Mouse (Mus musculus): Measurements from ENCODE around the gene Bahcc1. TPM values are rescaled to one million over a fixed set of nuclear protein-coding genes. Genes with fewer than 3 reads are reported as not detected.
A peak's percentile ranks its signal among the peaks of the same experiment; 100 is the strongest.

Gene Bahcc1
- polyA plus RNA-seq, 1 experiment from 2014 or later, result 2.2 TPM

DNA sequence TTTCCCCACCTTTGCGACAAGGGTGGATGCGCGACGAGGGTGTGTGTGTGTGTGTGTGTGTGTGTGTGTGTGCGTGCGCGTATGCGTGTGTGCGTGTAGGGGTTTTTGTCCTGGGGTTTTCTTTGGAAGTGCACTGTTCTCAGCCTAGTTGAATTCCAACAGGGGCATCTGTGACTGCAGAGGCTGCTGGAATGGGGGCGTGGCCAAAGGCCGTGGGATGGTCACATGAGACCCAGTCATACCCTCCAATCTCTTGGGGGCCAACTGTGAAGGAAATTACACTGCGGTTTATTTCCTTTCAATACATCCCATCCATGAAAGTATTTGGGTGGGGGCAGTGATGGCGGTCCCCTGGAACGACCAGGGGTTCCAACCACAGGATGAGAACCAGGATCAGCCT lies 57.5 kb downstream of the Bahcc1 start:
- no peak overlapping the region for H3K27ac ChIP-seq
- WGBS (ENCODE audit: missing documents), result 94% methylated on average over 14 of the region's 14 CpGs
- H3K36me3 ChIP-seq (ENCODE audit: inconsistent target), result no peaks in the 10 kb centered on the region
- no peaks in the 10 kb centered on the region for H3K79me2 ChIP-seq (ENCODE audit: inconsistent target)
- H3K4me3 ChIP-seq (ENCODE audit: inconsistent target), result no peak overlapping the region

DNA sequence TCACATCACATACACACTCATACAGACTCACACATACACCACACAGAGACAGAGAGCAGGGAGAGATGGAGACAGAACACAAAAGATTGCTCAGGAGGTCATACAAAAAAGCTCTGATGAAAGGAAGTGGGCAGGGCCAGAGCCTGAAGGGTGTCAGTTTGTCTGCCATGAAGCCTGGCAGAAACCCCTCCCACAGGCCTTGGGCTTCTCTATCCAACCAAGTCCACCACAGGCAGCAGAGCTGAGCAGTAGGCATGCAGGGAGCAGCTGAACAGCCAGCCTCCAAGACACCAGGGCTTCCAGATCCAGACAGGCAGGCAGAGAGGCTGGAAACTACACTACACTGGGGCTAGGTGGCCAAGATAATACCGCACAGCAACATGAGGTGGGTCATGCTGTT lies 61.0 kb downstream of the Bahcc1 start:
- no peaks in the 10 kb centered on the region for H3K36me3 ChIP-seq (ENCODE audit: inconsistent target)
- 81% methylated on average over 1 of the region's 1 CpGs for WGBS (ENCODE audit: missing documents)
- H3K4me3 ChIP-seq (ENCODE audit: inconsistent target), result no peak overlapping the region
- H3K27ac ChIP-seq, result no peak overlapping the region
- H3K79me2 ChIP-seq (ENCODE audit: inconsistent target), result no peaks in the 10 kb centered on the region

DNA sequence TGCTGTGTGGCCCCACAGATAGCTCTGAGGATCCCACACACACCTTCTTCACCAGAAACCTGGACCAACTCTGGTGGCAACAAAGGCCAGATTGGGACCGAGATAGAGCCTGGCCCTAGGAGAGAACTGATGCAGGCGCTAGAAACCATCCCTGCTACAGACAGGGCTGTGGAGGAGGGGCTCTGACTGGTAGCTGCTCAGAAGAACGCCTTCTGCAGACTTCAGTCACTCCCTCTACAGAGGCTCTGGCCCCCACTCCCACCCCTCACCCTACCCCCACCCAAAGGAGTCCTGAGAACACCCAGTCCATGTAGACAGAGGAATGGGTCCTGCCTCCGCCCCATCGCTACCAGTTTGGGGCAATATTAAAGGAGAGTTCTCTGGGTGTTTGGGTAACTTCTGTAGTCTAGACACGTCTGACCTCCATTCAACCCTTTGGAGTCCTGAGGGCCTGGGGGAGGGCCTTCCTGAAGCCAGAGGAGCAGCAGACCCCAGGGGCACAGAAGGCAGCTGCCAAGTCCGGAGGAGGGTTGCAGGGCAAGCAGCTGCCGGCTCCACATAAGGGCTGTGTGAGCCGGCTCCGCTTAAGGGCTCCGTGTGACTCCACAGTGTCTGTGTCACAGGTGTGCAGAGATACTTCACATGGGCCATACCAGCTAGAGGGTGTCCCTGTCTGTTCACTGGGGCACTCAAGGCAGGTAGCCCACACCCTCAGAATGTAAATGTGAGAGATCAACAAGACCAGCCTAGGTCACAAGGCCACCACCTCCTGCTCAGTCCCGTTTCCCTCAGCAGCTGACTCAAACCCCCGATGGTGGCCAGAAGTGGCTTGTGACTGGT lies 63.8 kb downstream of the Bahcc1 start:
- 82% methylated on average over 12 of the region's 13 CpGs for WGBS (ENCODE audit: missing documents)
- Histone ChIP-seq H3K27ac (no peak overlapping the region), H3K79me2 (ENCODE audit: inconsistent target) (no peaks in the 10 kb centered on the region), H3K4me3 (ENCODE audit: inconsistent target) (no peak overlapping the region), H3K36me3 (ENCODE audit: inconsistent target) (no peaks in the 10 kb centered on the region)

DNA sequence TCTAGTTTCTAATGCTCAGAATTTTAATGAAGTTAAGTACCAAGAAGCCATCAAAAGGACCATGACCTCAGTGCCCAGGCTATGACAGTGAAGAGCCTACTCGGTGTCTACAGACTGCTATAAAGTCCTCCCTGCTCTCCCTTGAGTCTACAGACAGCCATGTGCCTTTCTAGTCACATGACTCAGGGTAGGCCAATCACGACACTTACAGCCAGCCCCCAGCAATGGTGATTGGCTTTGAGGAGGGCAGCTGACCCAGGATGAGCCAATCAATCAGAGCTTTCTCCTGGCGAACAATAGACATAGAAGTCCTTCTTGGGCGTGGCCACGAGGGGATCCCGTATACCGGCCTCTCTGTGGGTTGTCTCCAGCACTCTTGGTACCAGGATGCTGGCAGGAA lies 65.0 kb downstream of the Bahcc1 start:
- 90% methylated on average over 7 of the region's 7 CpGs for WGBS (ENCODE audit: missing documents)
- Histone ChIP-seq H3K27ac (no peak overlapping the region), H3K79me2 (ENCODE audit: inconsistent target) (no peaks in the 10 kb centered on the region), H3K4me3 (ENCODE audit: inconsistent target) (no peak overlapping the region), H3K36me3 (ENCODE audit: inconsistent target) (no peaks in the 10 kb centered on the region)

DNA sequence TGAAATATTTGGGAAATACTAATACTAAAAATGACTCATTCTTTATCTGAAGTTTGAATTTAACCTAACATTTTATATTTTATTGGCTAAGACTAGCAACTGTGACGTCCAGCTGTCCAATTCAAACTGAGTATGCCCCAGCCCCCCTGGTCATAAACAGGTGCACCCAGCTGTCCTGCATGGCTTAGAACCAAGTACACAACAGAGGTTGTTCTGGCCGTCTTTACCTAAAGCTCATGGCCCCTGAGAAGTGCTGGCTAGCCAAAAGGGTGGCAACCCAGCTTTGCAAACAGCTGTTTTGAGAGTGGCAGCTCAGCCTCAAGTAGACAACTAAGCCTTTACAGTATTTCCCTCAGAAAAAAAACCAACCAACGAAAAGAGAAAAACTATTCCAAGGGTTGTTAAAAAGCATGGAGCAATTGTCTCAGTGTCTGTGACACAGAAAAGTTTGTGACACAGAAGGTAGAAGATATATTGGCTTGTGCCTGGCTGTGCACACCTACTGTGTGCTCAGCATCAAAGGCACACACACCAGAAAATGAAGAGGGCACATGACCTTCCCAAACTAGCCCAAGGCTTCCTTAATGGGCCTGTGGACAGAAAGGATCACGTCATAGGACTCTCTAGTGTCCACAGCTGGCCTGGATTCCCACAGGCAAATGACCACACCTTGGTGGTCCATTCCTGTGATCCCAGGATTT lies 65.8 kb downstream of the Bahcc1 start:
- Histone ChIP-seq H3K4me3 (ENCODE audit: inconsistent target) (no peak overlapping the region), H3K79me2 (ENCODE audit: inconsistent target) (no peaks in the 10 kb centered on the region), H3K36me3 (ENCODE audit: inconsistent target) (no peaks in the 10 kb centered on the region), H3K27ac (no peak overlapping the region)
- WGBS (ENCODE audit: missing documents), result 90% methylated on average over 4 of the region's 4 CpGs

DNA sequence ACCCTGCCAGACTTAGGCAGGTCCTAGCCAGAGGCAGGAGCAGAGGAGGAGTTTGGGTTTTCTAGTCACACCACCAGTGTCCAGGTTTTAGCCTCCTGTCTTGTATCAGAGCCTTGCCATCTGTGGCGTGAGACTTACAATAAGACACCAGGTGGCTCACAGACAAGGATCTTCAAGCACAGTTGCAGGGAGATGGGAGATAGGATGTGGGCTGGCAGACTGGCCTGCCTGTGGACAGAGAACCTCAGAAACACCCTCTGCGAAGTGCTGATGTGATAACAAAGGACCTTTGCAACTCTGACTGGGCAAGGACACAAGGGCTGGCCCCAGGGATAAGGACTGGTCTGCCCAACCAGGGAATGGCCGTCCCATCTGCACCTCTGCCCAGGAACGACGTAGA lies 66.7 kb downstream of the Bahcc1 start:
- Histone ChIP-seq H3K27ac (no peak overlapping the region), H3K4me3 (ENCODE audit: inconsistent target) (no peak overlapping the region), H3K79me2 (ENCODE audit: inconsistent target) (no peaks in the 10 kb centered on the region), H3K36me3 (ENCODE audit: inconsistent target) (no peaks in the 10 kb centered on the region)
- WGBS (ENCODE audit: missing documents), result 39% methylated on average over 5 of the region's 5 CpGs

DNA sequence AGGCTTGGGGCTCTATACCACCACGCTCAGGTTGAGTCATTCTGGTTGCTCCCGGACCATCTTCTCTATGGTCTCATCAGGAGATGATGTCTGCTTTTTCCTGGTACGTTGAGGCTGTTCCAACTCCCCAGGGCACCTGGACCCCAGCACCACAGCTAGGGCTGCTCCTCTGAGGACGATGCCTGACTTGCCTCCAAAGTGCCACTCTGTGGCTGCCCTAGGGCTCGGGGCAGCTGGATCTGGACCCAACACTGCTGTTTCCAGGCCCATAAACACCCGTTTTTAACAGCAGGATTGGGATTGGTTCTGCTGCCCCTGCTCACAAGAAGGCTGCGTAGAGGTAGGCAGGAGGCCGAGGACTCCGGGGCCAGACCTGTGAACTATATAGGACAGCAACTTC lies 70.4 kb downstream of the Bahcc1 start:
- H3K4me3 ChIP-seq (ENCODE audit: inconsistent target), result no peak overlapping the region
- no peaks in the 10 kb centered on the region for H3K36me3 ChIP-seq (ENCODE audit: inconsistent target)
- H3K27ac ChIP-seq, result no peak overlapping the region
- WGBS (ENCODE audit: missing documents), result 91% methylated on average over 9 of the region's 9 CpGs
- no peaks in the 10 kb centered on the region for H3K79me2 ChIP-seq (ENCODE audit: inconsistent target)

DNA sequence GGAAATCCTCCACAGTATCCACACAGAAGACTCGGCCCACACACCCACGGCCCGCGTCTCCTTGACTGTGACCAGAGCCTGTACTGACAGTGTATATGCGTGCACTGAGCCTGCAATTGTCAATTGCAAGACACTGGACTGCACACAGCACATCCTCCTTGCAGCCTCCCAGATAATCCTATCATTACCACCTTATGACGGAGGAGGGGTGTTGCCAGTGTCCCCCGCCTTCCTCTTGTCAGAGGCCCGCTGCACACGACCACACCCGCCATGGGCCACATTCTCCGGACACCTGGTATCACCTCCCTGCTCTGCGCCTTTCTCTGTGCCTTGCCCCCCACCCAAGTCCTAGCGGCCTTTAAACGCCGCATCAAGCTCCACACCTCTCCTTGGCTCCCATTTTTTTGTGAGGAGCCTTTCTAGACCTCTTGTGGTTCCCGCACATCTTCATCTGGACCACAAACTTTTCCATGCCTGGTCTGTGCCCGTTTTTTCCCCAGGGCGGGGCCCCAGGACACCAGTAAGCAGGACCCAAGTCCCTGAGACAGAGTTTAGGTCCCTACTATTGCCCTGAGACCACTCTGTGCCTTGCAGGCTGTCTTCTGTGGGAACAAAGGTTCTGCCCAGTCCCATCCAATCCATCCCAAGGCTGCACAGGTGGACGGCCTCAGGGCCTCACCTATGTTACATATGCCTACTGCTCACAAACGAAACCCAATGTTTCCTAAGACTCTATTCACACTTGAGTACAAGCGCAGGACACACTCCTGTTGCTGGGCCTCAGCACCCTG lies 71.0 kb downstream of the Bahcc1 start:
- 93% methylated on average over 21 of the region's 21 CpGs for WGBS (ENCODE audit: missing documents)
- no peak overlapping the region for H3K27ac ChIP-seq
- H3K79me2 ChIP-seq (ENCODE audit: inconsistent target), result no peaks in the 10 kb centered on the region
- H3K4me3 ChIP-seq (ENCODE audit: inconsistent target), result no peak overlapping the region
- no peaks in the 10 kb centered on the region for H3K36me3 ChIP-seq (ENCODE audit: inconsistent target)

DNA sequence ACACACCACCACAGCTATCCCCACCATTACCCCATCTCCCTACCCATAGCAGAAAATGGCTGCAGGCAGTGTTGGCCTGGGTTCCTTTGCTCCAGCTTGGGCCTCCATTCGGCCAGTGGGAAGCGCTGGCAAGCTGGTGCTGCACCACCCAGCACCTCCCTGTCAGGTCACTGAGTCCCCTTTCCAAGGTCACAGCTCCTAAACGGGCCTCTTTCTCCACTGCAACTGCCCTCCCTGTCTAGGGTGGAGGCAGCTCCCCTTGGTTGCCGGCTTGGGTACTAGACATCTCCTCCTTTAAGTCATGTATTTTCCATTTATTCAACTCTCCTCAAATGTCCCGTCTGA lies 71.6 kb downstream of the Bahcc1 start:
- Histone ChIP-seq H3K27ac (no peak overlapping the region), H3K4me3 (ENCODE audit: inconsistent target) (no peak overlapping the region)

DNA sequence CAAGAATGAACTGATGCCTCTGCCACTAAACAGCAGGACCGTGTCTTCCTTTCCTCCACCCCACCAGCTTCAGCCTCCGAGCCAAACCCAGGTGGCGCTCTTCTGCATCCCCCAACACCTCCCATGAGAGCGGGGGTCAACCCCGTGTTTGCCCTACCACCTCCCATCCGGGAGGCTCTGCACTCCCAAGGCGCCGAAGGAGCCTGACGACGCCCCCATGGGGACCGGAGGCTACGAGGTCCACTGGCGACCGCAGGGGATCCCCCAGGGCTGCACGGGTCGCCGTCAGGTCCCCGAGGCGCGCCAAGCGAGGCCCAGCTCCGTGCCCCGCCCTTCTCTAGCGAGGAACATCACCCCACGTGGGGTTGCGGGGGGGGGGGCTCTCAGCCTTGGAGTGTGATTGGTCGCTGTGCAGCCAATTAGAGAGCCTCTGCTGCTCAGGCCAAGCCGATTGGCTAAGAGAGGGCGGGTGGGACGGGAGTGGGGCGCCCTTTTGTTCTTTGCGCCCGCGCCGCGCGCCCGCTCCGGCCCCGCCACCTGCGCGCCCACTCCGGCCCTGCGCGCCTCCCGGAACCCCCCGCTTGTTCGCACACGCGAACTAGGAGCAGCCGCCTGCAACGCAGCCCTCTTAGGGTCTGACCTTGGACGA lies 72.3 kb downstream of the Bahcc1 start:
- Histone ChIP-seq H3K27ac (no peak overlapping the region), H3K4me3 (ENCODE audit: inconsistent target) (peak overlapping the region; percentile 20; the same call in 1 of the 2 replicates), H3K79me2 (ENCODE audit: inconsistent target) (no peaks in the 10 kb centered on the region), H3K36me3 (ENCODE audit: inconsistent target) (no peaks in the 10 kb centered on the region)
- WGBS (ENCODE audit: missing documents), result 2% methylated on average over 41 of the region's 53 CpGs

More for the DNA sequence above, 71.6 kb downstream of the Bahcc1 start:
- Histone ChIP-seq H3K79me2 (ENCODE audit: inconsistent target) (no peaks in the 10 kb centered on the region), H3K36me3 (ENCODE audit: inconsistent target) (no peaks in the 10 kb centered on the region)
- WGBS (ENCODE audit: missing documents), result 74% methylated on average over 5 of the region's 5 CpGs

DNA sequence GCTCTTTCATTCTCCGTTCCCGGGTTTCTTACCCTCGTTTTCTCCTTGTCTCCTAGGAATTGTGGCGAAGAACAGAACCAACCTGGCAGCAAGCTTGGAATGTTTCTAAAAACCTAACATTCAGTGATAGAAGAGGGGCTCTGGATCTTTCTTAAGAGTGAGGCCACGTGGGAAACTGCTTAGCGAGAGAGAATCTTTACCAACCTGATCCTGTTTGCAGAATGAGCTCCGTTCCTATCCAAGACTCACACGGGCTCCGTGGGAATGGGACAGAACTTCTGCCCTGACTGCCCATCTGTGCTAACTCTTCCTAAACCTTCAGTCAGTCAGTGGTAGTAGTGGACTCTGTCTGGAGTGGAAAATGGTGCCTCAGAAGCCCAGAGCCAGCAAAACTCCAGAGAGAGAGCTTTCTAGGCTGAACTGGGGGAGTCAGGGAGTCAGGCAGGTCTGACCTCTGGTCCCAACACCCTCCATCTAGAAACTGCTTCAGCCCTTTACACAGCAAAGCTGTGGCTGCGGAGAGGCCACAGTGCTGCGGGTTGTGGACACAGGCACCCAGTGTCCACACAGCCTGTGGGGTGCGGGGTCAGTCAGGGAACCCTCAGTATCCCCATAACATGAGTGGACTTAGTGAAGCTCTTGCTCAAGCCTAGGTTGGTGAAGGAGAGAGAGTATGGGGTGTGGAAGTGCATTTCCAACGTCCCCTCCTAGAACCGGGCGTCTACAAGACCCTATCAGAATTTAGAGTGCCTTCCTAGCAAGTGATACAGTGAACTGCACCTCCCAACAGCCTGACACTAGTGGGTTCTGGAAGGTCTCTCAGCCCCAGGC lies 73.0 kb downstream of the Bahcc1 start:
- 33% methylated on average over 15 of the region's 15 CpGs for WGBS (ENCODE audit: missing documents)
- Histone ChIP-seq H3K27ac (no peak overlapping the region), H3K79me2 (ENCODE audit: inconsistent target) (no peaks in the 10 kb centered on the region), H3K4me3 (ENCODE audit: inconsistent target) (peak overlapping the region; percentile 20; the same call in 1 of the 2 replicates), H3K36me3 (ENCODE audit: inconsistent target) (no peaks in the 10 kb centered on the region)

DNA sequence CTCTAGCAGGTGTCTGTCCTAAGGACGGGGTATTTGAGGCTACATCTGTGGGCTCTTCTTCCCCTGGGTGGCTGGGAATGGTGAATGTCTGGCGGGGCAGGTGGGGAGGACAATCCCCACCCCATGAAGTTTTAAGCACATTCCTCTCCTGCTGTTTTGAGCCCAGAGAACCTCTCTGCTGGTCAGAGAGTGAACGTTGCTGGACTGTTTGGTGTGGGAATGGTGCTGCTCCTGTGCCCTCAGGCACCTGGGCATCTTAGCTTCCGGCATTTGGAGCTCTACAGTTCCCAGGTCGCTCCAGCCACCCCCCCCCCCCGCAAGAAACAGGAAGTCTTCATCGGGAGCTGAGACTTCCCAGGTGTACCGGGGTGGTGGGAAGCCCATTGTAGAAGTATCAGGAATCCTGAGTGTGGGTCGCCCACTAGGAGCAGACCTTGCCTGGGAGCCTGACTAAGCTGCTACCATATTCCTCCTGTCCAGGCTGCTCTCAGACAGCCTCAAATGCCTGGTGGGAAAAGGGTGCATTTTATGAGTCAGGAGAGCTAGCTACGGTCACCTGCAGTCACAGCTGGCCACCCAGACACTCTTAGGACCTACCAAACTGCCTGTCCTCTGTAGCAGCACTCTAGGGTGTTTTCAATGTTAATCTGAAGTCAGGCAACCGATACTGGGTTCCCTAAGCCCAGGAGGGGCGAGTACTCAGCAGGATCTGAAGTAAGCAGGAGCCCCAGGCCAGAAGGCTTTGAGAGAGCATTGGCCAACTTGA lies 73.8 kb downstream of the Bahcc1 start:
- H3K4me3 ChIP-seq (ENCODE audit: inconsistent target), result no peak overlapping the region
- no peaks in the 10 kb centered on the region for H3K79me2 ChIP-seq (ENCODE audit: inconsistent target)
- H3K27ac ChIP-seq, result no peak overlapping the region
- WGBS (ENCODE audit: missing documents), result 77% methylated on average over 12 of the region's 12 CpGs
- no peaks in the 10 kb centered on the region for H3K36me3 ChIP-seq (ENCODE audit: inconsistent target)

DNA sequence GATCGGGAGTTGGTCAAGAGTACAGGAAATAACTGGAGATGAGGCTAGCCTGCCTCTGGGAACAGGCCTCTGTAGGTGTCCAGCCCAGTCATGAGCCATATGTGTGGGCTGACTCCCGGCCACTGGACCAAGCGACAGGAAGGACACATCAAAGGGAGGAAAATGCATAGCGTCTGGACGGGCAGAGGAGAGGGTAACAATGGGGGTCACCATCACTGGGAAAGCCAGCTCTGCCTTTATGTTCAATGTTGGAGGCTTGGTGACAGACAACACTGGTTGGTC lies 74.3 kb downstream of the Bahcc1 start:
- Histone ChIP-seq H3K79me2 (ENCODE audit: inconsistent target) (no peaks in the 10 kb centered on the region), H3K4me3 (ENCODE audit: inconsistent target) (no peak overlapping the region), H3K36me3 (ENCODE audit: inconsistent target) (no peaks in the 10 kb centered on the region), H3K27ac (no peak overlapping the region)
- WGBS (ENCODE audit: missing documents), result 74% methylated on average over 5 of the region's 5 CpGs
